Mouse (Mus musculus) leukemia stem cell, adult 10-12 weeks (primary cell): ENCODE results near the gene Zfp758. TPM values are rescaled to one million over a fixed set of nuclear protein-coding genes. Genes with fewer than 3 reads are reported as not detected.

Experiments
- polyA plus RNA-seq: library from polyadenylated mRNA; stranded (reverse); fragments of >175 nt; gene quantifications from 2 replicates; pipeline ENCODE4 v1.2.3, GENCODE M21; 2012; ENCODE audit warnings: low replicate concordance

The Zfp758 gene
- polyA plus RNA-seq: 0.11 TPM in 1 of 2 replicates, not detected in the other

DNA sequence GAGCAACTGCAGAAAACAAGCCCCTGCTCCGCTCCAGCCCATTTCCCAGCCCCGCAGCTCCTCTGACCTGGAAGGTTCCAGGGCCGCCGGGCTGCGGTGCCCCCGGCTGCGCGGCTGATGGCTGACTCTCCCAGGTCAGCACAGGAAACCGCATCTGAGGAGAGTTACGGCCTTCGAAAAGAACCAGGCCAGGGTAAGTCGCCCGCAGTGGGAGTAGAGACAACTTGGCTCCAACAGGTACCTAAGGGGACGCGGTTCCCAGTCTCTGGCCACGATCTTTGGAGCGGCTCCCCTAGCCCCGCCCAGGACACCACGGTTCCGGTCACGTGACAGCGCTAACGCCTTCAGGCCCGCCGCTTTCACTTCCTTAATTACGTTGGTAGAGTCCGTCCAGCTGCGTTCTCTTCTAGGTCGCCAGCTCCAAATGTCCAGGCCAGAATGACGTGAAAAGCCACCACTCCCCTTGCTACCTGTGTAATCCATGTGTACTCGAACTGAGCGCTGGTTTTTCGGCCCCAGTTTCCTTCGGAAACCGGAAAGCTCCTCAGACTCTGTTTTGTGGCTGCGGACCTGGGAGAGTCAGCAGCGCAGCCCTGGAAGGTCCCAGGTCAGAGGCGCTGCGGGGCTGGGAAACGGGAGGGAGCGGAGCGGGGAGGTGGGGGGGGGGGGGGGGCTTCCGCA lies at the start of gene Zfp758, which contains the start of gene Zfp944:
Gene Zfp758 (plus strand): TSS at position 353 of the 681 bp plus-strand sequence.
Gene Zfp944 (minus strand): TSS at position 300 of the 681 bp plus-strand sequence.

DNA sequence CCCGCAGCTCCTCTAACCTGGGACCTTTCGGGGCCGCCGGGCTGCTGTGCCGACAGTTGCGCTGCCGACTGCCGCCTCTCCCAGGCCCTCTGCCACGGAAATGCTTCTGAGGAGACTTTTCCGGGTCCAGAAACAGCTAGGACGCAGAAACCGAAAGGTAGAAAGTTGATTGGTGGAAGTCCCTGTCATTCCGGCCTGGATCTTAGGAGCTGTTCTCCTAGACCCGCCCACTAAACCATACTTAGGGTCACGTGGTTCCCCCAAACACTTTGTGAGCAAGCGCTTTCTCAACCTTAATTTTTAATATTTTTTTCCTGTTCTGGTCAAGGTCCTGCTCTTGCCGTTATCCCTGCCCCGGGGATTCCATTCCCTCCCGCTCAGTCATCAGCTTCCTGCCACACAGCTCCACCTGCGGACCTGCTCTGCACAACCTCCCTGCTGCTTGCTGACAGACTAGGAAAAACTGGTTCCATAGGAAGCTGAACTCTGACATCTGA lies 46.5 kb upstream of the Zfp758 start, which contains the start of gene CT030661.1:
Gene CT030661.1 (minus strand): TSS at position 108 of the 497 bp plus-strand sequence.

DNA sequence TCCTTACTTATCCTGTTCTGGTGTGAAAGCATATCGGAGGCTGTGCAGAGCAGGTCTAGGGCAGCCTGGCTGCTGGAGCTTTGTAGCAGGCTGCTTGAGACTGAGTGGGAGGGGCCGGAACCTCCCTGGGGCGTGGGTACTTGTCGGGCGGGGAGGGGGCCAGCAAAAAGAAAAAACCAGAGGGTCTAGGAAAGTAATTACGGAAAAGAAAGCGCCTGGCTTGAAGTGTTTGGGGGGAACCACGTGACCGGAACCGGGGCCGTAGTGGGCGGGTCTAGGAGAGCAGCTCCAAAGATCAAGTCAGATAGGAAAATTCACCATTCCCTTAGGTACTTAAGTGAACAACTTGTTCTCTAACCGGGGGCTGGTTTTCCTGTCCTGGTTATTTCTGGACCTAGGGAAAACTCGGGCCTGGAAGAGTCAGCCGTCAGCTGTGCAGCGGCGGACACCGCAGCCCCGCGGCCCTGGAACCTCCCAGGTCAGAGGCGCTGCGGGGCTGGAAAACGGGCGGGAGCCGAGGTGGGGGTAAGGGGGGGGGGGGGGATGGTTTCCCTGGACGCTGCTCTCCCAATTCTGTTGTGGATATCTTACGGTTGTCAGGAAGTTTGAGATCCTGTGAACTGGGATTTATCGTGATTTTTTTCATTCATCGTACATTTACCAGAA lies 62.8 kb downstream of the Zfp758 start, which contains the start of gene Zfp946:
Gene Zfp946 (plus strand): TSS at position 271 of the 666 bp plus-strand sequence.

Other genes starting within 250 kb of the Zfp758 start
- gene Zfp947, start 195.3 kb upstream of the Zfp758 start, polyA plus RNA-seq: not detected in 2 replicates
- gene Zfp994, start 135.8 kb upstream of the Zfp758 start, polyA plus RNA-seq: 0.18 TPM in 1 of 2 replicates, not detected in the other
- gene CT030661.1, start 46.6 kb upstream of the Zfp758 start, polyA plus RNA-seq: 0.36 TPM in 1 of 2 replicates, not detected in the other
- gene Zfp944, start 53 bp upstream of the Zfp758 start, polyA plus RNA-seq: 0.14 and 1.1 TPM in 2 replicates
- gene Zfp946, start 62.8 kb downstream of the Zfp758 start, polyA plus RNA-seq: 8.8 and 15.0 TPM in 2 replicates
- gene Vmn2r111, start 212.0 kb downstream of the Zfp758 start, polyA plus RNA-seq: not detected in 2 replicates
- 0.03 TPM in 1 of 2 replicates, not detected in the other for gene Vmn2r112, start 239.5 kb downstream of the Zfp758 start, polyA plus RNA-seq